Mouse (Mus musculus): ENCODE results near the gene Fam222a. TPM values are rescaled to one million over a fixed set of nuclear protein-coding genes. Genes with fewer than 3 reads are reported as not detected.
A peak's percentile ranks its signal among the peaks of the same experiment; 100 is the strongest.

The Fam222a gene
- polyA plus RNA-seq, 1 experiment from 2014 or later: 0.83 TPM

GRCm38 (mm10) chr5:114645916-114646315 lies 78.1 kb downstream of the Fam222a start:
- no peak for ATAC-seq (replicated peaks; ENCODE audit: extremely low read depth, insufficient read depth, low FRiP score)
- H3K9ac ChIP-seq (ENCODE audit: low read length): no peak overlapping the region
- no peaks in the 10 kb centered on the region for H3K9me3 ChIP-seq (replicated peaks; ENCODE audit: control insufficient read depth, low read length)
- no peak overlapping the region for H3K27ac ChIP-seq (ENCODE audit: low read length)
- H3K4me2 ChIP-seq (ENCODE audit: low read depth, low read length): no peak overlapping the region
- H3K36me3 ChIP-seq (ENCODE audit: control insufficient read depth, insufficient read depth): no peaks in the 10 kb centered on the region
- H3K27me3 ChIP-seq (ENCODE audit: control insufficient read depth, insufficient read depth, low read length): peaks cover 15% of the 10 kb centered on the region
- H3K4me3 ChIP-seq (ENCODE audit: low read length): no peak overlapping the region
- 79% methylated on average over 5 of the region's 5 CpGs for WGBS
- peaks cover 6% of the 10 kb centered on the region for H3K4me1 ChIP-seq (ENCODE audit: control insufficient read depth, insufficient read depth, low read length)

GRCm38 (mm10) chr5:114647211-114647974 lies 79.6 kb downstream of the Fam222a start:
- Histone ChIP-seq H3K4me3 (ENCODE audit: low read length) (peak overlapping the region; percentile 36), H3K36me3 (ENCODE audit: control insufficient read depth, insufficient read depth) (no peaks in the 10 kb centered on the region), H3K9ac (ENCODE audit: low read length) (peak overlapping the region; percentile 59), H3K27ac (ENCODE audit: low read length) (no peak overlapping the region), H3K27me3 (ENCODE audit: control insufficient read depth, insufficient read depth, low read length) (peaks cover 16% of the 10 kb centered on the region), H3K4me1 (ENCODE audit: control insufficient read depth, insufficient read depth, low read length) (peaks cover 6% of the 10 kb centered on the region), H3K9me3 (replicated peaks; ENCODE audit: control insufficient read depth, low read length) (no peaks in the 10 kb centered on the region), H3K4me2 (ENCODE audit: low read depth, low read length) (peak overlapping the region; percentile 61)
- ATAC-seq (replicated peaks; ENCODE audit: extremely low read depth, insufficient read depth, low FRiP score): peak; percentile 44
- WGBS: 4% methylated on average over 27 of the region's 27 CpGs

GRCm38 (mm10) chr5:114648728-114649311 lies 81.0 kb downstream of the Fam222a start:
- H3K36me3 ChIP-seq (ENCODE audit: control insufficient read depth, insufficient read depth): no peaks in the 10 kb centered on the region
- no peak overlapping the region for H3K9ac ChIP-seq (ENCODE audit: low read length)
- H3K4me1 ChIP-seq (ENCODE audit: control insufficient read depth, insufficient read depth, low read length): peaks cover 6% of the 10 kb centered on the region
- H3K27ac ChIP-seq (ENCODE audit: low read length): no peak overlapping the region
- peaks cover 16% of the 10 kb centered on the region for H3K27me3 ChIP-seq (ENCODE audit: control insufficient read depth, insufficient read depth, low read length)
- no peak overlapping the region for H3K4me2 ChIP-seq (ENCODE audit: low read depth, low read length)
- H3K9me3 ChIP-seq (replicated peaks; ENCODE audit: control insufficient read depth, low read length): no peaks in the 10 kb centered on the region
- 75% methylated on average over 11 of the region's 11 CpGs for WGBS
- no peak overlapping the region for H3K4me3 ChIP-seq (ENCODE audit: low read length)
- ATAC-seq (replicated peaks; ENCODE audit: extremely low read depth, insufficient read depth, low FRiP score): no peak

GRCm38 (mm10) chr5:114651002-114651401 lies 83.2 kb downstream of the Fam222a start:
- H3K9ac ChIP-seq (ENCODE audit: low read length): peak overlapping the region; percentile 43
- 36% methylated on average over 14 of the region's 14 CpGs for WGBS
- H3K27ac ChIP-seq (ENCODE audit: low read length): no peak overlapping the region
- no peak overlapping the region for H3K4me3 ChIP-seq (ENCODE audit: low read length)
- peaks cover 6% of the 10 kb centered on the region for H3K4me1 ChIP-seq (ENCODE audit: control insufficient read depth, insufficient read depth, low read length)
- 0 out of 2 replicates have a peak overlapping the region, but pooled peaks have one; percentile 1 for H3K4me2 ChIP-seq (ENCODE audit: low read depth, low read length)
- no peaks in the 10 kb centered on the region for H3K9me3 ChIP-seq (replicated peaks; ENCODE audit: control insufficient read depth, low read length)
- ATAC-seq (replicated peaks; ENCODE audit: extremely low read depth, insufficient read depth, low FRiP score): no peak
- peaks cover 16% of the 10 kb centered on the region for H3K27me3 ChIP-seq (ENCODE audit: control insufficient read depth, insufficient read depth, low read length)
- H3K36me3 ChIP-seq (ENCODE audit: control insufficient read depth, insufficient read depth): no peaks in the 10 kb centered on the region

GRCm38 (mm10) chr5:114651449-114651848 lies 83.6 kb downstream of the Fam222a start:
- Histone ChIP-seq H3K27me3 (ENCODE audit: control insufficient read depth, insufficient read depth, low read length) (peaks cover 16% of the 10 kb centered on the region), H3K36me3 (ENCODE audit: control insufficient read depth, insufficient read depth) (no peaks in the 10 kb centered on the region), H3K9ac (ENCODE audit: low read length) (peak overlapping the region; percentile 43), H3K27ac (ENCODE audit: low read length) (no peak overlapping the region), H3K4me3 (ENCODE audit: low read length) (no peak overlapping the region), H3K9me3 (replicated peaks; ENCODE audit: control insufficient read depth, low read length) (no peaks in the 10 kb centered on the region), H3K4me2 (ENCODE audit: low read depth, low read length) (0 out of 2 replicates have a peak overlapping the region, but pooled peaks have one; percentile 1), H3K4me1 (ENCODE audit: control insufficient read depth, insufficient read depth, low read length) (peaks cover 6% of the 10 kb centered on the region)
- ATAC-seq (replicated peaks; ENCODE audit: extremely low read depth, insufficient read depth, low FRiP score): no peak
- WGBS: 31% methylated on average over 3 of the region's 3 CpGs

- no peak for ATAC-seq (replicated peaks; ENCODE audit: extremely low read depth, insufficient read depth, low FRiP score)
- H3K36me3 ChIP-seq (ENCODE audit: control insufficient read depth, insufficient read depth): no peaks in the 10 kb centered on the region
- 62% methylated on average over 11 of the region's 15 CpGs for WGBS
Observed at GRCm38 (mm10) chr5:114653656-114654437, 86.0 kb downstream of the Fam222a start.

GRCm38 (mm10) chr5:114655721-114656120 lies 87.9 kb downstream of the Fam222a start:
- Histone ChIP-seq H3K4me3 (ENCODE audit: low read length) (no peak overlapping the region), H3K27me3 (ENCODE audit: control insufficient read depth, insufficient read depth, low read length) (peaks cover 34% of the 10 kb centered on the region), H3K27ac (ENCODE audit: low read length) (no peak overlapping the region), H3K9me3 (replicated peaks; ENCODE audit: control insufficient read depth, low read length) (no peaks in the 10 kb centered on the region), H3K9ac (ENCODE audit: low read length) (no peak overlapping the region), H3K36me3 (ENCODE audit: control insufficient read depth, insufficient read depth) (no peaks in the 10 kb centered on the region), H3K4me2 (ENCODE audit: low read depth, low read length) (no peak overlapping the region), H3K4me1 (ENCODE audit: control insufficient read depth, insufficient read depth, low read length) (peaks cover 7% of the 10 kb centered on the region)
- ATAC-seq (replicated peaks; ENCODE audit: extremely low read depth, insufficient read depth, low FRiP score): no peak
- WGBS: 87% methylated on average over 5 of the region's 5 CpGs

More at GRCm38 (mm10) chr5:114653656-114654437, 86.0 kb downstream of the Fam222a start:
- Histone ChIP-seq H3K27me3 (ENCODE audit: control insufficient read depth, insufficient read depth, low read length) (peaks cover 31% of the 10 kb centered on the region), H3K9me3 (replicated peaks; ENCODE audit: control insufficient read depth, low read length) (no peaks in the 10 kb centered on the region), H3K4me1 (ENCODE audit: control insufficient read depth, insufficient read depth, low read length) (peaks cover 7% of the 10 kb centered on the region), H3K27ac (ENCODE audit: low read length) (no peak overlapping the region), H3K4me3 (ENCODE audit: low read length) (no peak overlapping the region), H3K9ac (ENCODE audit: low read length) (no peak overlapping the region), H3K4me2 (ENCODE audit: low read depth, low read length) (no peak overlapping the region)

- peaks cover 31% of the 10 kb centered on the region for H3K27me3 ChIP-seq (ENCODE audit: control insufficient read depth, insufficient read depth, low read length)
- no peak for ATAC-seq (replicated peaks; ENCODE audit: extremely low read depth, insufficient read depth, low FRiP score)
Observed at GRCm38 (mm10) chr5:114656305-114656704, 88.5 kb downstream of the Fam222a start.

More at GRCm38 (mm10) chr5:114656305-114656704, 88.5 kb downstream of the Fam222a start:
- no peak overlapping the region for H3K4me3 ChIP-seq (ENCODE audit: low read length)
- H3K27ac ChIP-seq (ENCODE audit: low read length): no peak overlapping the region
- no peaks in the 10 kb centered on the region for H3K9me3 ChIP-seq (replicated peaks; ENCODE audit: control insufficient read depth, low read length)
- H3K4me1 ChIP-seq (ENCODE audit: control insufficient read depth, insufficient read depth, low read length): peaks cover 7% of the 10 kb centered on the region
- H3K4me2 ChIP-seq (ENCODE audit: low read depth, low read length): no peak overlapping the region
- no peak overlapping the region for H3K9ac ChIP-seq (ENCODE audit: low read length)
- H3K36me3 ChIP-seq (ENCODE audit: control insufficient read depth, insufficient read depth): no peaks in the 10 kb centered on the region
- WGBS: 78% methylated on average over 7 of the region's 7 CpGs

Data from heart, embryonic 16.5 days (tissue).